Mouse (Mus musculus) thymus, postnatal 36 days (tissue): ENCODE results near the gene Nagk.
"Not testable (repeated sequence)": the region's sequence is repeated elsewhere in the genome, so short reads cannot be mapped to it uniquely, and the experiment has no call there.

Source experiments
- DNase-seq, 2 experiments: peaks; one replicate each; pipeline ENCODE4 v3.0.0; 2022; ENCODE audit warnings: mixed read lengths in 2 of 2

Gene Nagk

DNA sequence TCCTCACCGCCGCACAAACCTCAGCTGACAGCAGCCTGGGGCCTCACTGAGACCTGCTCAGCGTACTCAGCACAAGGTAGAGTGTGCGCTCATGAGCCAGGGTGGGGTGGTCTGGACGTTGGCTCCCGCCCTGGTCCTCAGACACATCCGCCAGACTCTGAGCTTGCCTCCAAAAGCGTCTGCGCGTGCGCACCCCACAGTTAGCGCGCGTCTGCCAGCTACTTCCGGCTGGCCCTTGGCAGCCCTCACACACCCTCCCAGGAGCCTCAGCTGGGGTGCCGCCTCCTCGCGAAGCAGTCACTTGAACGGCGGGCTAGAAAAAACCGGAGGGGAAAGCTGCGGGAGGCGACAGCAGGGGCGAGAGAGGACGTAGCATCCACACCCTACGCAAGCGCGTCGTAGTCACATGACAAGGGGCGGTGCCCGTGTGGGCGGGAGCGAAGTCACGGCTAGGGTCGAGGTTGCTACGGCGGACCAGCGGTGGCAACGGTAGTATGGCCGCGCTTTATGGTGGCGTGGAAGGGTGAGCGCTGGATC lies at the start of gene Nagk:
TSS of gene Nagk (plus strand) at position 223 of the 537 bp plus-strand sequence.
- peak; percentile 94 to 97 for DNase-seq

DNA sequence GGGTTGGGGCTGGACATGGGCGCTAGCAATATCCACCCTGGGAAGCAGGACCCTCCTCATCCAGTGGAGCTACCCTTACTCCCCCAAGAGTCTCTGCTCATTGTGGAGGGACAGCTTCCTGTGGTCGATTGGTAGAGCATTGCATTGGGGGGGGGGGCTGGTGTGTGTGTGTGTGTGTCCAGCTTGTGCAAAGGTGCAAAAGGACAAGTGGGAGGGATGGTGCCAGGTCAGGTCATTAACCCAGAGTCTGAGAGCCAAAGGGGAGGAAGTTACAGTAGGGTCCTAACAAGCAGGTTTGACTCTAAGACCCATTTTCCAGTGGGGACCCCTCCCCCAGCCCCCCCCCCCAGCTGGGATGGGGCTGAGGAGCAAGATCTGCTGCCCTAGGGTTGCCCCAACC lies 49.3 kb upstream of the Nagk start:
- DNase-seq: no peak

DNA sequence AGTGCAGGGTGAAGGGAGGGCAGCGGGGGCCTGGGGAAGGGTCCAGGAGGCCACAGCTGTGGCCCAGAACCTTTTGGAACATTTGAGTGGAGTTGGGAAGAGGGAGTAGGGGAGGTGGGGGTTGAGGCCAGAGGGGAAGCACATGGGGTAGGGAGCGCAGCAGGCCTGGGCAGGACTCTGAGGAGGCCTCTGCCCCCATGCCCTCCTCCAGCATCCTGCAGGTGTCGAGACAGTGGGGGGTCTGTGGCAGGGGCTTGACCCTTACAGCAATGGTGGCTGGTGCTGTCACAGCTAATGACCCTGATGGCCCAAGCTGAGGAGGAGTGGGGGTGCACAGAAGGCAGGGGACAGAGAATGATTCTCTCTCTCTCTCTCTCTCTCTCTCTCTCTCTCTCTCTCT lies 45.5 kb upstream of the Nagk start:
- no peak for DNase-seq

DNA sequence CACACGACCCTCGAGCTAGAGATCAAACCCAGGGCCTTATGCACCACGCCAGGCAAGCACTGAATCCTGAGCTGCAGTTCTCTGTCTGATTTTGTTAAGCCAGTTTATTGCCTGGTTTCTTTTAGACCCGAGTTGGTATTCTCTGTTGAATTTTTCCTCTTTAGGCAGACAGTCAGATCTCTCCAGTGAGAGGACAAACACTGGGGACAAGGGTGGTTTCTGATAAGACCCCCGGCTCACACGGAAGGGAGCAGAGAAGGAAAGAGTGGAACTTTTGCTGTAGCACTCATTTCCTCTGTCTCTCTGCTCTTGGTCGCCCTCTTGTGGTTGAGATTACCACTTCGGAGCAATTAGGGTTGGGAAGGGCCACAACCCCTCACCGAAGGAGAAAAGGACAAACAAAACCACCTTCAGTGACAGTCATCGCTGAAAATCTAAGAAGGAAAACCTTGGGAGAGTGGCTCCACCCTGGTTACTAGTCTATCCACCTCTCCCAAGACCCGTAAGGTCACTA lies 44.6 kb upstream of the Nagk start:
- peak; percentile 46 to 60 for DNase-seq

DNA sequence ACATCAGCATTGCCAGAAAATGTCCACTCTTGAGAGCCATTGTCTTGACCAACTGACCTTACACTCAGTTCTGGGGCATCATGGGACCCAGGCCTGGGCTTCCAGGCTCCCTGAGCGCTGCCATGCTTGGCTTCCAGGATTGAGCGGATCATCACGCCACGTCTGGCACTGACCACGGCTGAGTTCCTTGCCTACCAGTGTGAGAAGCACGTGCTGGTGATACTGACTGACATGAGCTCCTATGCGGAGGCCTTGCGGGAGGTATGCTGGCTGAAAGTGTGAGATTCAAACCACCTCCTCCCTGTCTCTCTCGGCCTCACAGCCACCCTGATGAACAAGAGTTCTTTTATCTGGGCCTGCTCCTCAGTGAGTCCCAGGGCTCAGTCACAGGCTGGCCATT lies 38.7 kb upstream of the Nagk start:
- DNase-seq: no peak

DNA sequence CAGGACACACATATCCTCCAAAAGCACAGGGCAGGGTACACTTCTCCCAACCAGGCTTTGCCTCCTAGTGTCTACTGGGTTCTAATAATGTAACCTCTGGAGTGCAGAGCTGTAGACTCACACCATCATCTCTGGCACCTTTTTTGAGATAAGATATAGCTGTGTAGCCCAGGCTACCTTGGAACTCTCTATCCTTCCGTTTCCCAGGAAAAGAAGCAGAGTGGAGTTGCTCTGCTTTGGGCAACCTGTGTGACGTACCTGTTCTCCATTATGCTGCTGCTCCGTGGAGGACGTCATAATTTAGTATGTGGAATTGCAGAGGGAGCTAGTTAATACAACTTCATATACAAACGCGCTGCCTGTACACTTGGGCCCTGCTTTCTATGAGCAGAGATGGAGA lies 32.4 kb upstream of the Nagk start, which contains the start of gene Ankrd53:
TSS of gene Ankrd53 (plus strand) at position 301 of the 400 bp plus-strand sequence.
- DNase-seq: no peak

DNA sequence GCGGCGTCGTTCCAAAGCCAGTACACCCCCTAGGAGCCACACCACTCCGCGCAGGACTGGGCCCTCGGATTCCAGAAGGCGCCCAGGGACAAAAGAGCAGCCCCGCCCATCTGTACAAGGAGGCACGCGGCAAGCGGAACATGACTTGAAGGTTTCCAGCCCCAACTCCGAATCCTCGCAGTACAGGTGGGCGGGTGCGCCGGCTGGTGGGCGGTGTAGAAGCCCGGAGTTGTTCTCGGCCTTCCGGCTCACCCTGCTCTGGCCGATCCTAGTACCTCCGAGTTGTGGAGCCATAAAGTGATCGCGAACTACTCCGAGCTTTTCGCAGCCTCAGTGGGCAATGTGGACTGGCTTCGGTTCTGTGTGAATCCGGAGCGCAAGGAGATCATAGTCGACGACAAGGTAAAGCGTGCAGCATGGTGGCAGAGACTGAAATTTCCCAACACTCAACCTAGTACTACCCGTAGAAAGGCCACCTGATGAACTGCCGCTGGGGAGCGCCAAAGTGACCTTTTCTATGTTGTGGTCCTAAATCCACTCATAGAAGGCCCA lies 31.8 kb upstream of the Nagk start:
- DNase-seq: peak; percentile 33 to 54

DNA sequence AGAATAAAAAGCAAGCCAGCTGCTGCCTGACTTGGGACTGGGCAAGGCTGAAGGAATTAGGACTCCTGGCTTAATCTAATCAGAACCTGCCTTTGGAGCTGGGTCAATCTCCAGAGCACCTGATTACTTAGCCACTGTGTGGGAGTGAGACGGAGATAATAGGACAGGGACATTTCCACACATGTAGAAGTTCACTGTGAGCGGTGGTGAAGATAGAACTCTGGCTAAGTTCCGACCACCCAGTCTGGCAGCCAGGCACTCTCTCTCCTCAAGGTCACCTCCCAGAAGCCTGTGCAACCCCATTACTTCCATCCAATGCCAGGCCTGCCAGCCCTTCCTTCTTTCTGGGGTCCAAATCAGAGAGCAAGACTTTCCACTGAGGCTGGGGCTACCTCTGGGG lies 27.8 kb upstream of the Nagk start:
- DNase-seq: no peak

DNA sequence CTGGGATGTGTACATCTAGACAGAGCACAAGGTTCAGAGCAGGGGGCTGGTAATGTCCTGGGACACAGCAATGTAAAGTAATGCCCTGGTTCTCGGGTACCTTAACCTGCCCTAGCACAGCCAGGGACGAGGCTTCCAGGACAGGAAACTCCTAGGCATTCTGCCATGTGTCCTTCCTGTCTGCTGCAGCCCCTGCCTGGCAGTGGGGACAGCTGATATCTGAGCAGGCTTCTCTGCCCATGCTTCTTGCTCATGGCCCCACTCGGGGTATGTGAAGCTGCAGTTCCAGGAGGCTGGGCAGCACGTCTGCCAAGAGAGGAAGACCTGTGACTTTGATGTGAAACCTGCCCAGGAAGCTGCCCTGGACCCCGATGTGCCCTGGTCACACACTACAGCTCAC lies 26.3 kb upstream of the Nagk start:
- DNase-seq: no peak

DNA sequence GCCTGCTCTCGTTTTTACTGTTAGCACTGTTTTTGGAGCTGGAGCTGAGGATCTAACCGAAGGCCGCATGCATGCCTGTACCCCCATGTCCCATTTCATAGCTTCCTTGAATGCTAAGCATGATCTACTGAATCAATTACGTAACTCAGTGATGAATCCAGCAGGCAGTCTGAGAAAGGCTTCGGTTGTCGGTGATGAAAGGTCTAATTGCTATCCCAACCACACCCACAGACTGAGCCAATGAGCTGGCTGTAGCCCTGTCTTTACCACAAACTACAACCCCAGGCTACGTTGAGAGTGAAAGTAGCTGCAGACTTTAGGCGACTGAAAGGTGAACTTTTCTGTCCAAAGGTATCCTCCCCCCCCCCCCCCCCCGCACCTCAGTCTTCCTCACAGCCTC lies 20.7 kb upstream of the Nagk start:
- DNase-seq: no peak

DNA sequence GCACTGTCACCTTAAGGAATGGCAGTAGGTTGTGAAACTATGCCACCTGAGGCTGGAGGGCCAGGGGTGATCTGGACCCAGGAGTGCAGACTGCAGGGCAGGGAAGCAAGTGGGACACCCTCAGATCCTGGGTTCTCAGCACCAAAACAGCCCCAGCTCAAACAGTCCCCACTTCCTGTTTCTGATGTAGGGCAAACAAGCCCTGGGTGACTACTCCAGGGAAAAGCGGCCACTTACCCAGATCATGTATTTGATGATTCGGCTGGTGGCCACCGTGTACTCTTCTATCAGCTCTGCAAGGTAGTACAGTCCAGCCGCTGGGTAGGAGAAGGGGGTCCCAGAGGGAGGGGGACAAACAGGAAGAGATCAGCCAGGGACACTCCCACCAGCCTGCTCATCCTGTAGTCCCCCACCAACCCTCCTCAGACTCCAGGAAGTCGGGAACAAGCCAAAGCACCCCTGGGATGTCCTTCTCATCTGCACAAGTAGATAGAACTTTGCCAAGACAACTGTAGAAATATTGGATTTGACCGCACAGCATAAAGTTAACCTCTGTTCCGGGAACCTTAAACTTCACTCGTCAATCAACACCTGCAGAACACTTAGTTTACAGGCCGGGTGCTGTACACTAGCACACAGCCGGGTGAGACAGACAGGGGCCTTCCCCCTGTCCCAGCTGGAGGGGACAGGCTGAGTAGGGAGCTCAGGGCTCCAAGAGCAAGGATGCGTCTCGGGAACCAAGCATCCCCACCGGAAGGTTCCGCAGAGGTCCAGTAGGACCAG lies 19.8 kb upstream of the Nagk start:
- DNase-seq: peak; percentile 49 to 52

DNA sequence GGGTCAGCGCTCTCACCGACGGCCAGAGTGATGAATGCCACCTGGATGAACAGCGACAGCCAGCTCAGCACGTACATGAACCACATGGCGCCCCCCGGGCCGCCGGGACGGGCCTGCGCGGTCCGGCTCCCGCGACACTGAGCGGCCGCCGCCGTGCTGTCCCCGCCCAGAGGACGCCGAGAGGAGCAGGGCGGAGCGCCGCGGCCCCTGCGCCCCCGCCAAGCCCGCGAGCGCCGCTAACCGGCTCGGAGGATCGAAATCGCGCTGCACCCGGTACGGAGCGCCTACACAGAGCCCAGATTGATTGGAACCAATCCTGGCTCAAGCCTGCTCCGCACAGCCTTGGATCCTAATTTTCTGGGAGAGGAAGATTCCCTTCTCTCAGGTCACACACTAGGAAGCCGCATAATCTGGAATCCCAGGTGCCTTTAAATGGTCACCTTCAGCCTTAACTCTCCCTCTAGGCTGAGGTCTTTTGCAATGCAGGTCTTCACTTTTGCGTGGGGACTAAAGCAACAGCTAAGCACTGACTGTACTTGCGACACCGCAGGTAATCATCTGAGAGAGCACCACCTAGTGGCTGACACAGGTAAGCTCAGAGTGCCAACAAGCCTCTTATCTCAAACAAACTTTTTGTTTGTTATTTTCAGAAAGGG lies 19.0 kb upstream of the Nagk start, which contains the start of gene Tex261:
TSS of gene Tex261 (minus strand) at position 176 of the 656 bp plus-strand sequence.
- peak; percentile 89 for DNase-seq

DNA sequence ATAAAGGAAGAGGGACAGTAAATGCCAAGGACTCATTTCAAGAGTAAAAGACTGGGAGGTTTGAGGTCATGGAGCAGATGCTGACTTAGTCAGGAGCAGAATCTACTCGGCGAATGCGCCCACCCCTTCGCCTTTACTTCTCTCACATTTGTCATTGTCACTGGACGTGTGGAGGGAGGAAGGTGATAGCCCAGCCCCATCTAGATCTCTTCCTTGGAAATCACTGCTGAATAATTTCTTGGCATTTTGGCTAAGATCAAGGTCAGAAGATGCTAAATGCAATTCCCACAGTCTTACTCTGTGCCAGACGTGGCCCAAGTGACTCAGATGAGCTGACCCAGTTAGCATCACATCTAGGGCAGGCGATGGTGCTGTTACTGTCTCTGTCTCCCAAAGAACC lies 16.5 kb upstream of the Nagk start:
- no peak for DNase-seq

DNA sequence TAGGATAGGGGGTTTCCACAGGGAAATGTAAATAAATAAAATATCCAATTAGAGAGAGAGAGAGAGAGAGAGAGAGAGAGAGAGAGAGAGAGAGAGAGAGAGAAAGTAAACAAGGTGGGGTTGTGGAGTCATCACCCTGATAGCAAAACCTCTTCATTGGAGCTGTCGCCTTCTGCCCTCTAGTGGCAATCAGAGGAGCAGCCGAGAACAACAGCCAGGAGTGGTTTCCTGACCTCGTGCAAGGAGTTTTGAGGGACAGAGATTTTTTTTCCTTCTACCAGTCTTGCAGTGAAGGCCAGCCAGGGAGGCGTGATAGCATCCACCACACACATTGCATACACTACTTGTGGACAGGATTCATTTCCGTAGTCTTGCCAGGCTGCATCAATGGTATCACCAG lies 15.8 kb upstream of the Nagk start:
- peak; percentile 48 to 59 for DNase-seq

DNA sequence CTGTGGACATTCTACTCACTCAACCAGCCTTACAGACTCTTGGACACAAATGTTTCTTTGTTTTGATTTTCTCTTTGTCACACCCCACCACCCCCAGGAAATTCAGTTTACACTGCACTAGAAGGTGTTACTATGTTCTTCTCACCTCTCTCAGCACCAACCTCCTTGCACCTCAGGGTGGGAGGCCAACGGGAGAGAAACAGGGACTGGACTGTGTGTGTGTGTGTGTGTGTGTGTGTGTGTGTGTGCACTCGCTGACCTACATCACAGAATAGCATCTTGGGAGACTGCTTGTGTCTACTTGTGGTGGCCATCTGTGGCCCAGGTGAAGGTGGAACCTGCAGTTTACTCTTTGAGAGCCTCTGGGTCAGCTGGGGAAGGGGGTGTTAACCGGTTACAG lies 8.4 kb upstream of the Nagk start:
- DNase-seq: no peak

DNA sequence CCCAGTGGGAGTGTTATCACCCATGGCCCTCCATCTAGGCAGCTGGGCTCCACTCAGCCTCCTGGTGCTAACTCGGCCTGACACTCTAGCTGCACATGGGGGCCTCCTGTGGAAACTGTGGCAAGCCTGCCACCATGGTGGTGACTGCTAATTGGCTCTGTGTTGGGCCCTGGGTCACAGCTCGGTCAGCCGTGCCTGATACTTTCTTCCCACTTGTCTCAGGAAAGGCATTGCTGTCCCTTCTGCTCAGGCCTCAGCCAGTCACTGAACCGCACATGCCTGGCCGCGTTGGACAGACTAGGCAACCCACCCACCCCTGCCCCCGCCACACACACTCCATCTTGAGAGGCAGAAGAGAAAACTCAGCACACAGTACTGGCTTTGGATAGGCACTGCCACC lies 6.2 kb upstream of the Nagk start:
- DNase-seq: no peak

DNA sequence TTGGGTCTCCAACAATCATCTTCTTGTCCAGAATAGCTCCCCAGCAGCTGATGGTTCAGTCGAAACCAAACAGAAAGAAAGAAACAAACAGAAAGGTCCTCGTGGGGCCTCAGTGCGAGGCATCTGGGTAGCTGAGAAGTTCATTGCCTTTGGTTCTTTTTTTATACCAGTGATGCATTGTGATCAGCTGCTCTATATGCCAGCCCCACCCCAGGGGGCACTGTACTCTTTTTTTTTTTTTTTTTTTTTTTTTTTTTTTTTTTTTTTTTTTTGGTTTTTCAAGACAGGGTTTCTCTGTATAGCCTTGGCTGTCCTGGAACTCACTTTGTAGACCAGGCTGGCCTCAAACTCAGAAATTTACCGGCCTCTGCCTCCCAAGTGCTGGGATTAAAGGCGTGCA lies 4.2 kb upstream of the Nagk start:
- DNase-seq: not testable (repeated sequence)

DNA sequence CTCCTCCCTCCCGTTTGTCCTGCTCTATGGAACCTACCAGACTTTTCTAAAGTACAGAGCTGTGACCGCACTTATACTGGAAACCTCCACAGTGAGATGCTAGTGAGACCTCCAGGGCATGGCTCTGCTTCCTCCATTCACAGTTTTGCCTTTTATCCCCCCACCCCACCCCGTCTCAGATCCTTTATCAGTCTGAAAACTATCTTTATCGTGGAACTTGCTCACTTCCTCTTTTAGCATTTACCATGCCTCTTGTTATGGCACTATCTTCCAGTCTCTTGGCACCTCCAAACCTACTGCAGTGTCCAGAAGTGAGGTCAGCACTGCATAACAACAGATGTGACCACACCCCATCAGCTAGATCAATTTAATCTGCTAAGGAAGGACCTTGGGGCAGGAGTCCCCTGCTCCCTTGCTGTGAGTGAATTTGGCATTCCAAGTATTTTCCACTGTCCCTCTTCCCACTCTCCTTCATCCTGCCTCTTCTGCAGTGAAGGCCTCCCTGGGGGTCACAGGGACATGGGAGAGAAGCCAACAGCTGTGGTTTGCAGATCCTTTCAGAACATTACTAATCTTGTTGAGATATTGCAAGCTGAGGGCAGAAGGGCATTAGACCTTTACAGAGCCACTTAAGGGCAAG lies 3.4 kb upstream of the Nagk start:
- no peak for DNase-seq

DNA sequence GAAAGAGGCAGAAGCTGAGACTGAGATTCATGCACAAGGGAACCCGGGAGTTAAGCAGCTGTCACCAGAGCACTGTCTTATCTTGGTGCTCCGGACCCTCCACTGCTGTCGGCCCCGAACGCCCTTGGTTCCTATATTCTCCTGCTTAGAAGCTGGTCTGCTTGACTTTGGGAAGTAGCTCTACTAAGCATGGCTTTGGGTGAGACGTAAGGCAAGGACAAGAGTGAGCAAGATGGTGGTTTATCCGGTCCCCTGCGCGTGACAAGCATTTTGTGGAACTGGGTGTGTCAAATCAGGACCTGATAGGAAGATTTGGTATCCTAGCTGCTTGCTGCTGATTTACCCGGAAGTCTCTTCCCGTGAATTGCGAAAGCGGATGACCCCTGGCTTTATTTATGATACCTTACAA lies 714 bp downstream of the Nagk start:
- no peak for DNase-seq

DNA sequence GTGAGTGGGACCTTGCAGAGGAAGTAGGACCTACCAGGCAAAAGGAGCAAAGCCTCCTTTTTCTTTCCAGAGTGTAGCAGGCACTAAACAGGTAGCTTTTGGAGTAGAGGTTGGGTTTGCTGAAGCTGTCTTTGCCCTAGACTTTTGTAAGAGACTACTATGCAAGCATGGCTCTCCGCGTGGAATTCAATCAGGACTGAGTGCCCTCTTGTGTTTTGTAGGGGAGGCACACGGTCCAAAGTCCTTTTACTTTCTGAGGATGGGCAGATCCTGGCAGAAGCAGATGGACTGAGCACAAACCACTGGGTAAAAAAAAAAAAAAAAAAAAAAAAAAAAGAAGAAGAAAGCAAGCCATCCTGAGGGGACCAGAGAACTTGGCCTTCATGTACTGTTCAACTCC lies 1.9 kb downstream of the Nagk start:
- DNase-seq: no peak

DNA sequence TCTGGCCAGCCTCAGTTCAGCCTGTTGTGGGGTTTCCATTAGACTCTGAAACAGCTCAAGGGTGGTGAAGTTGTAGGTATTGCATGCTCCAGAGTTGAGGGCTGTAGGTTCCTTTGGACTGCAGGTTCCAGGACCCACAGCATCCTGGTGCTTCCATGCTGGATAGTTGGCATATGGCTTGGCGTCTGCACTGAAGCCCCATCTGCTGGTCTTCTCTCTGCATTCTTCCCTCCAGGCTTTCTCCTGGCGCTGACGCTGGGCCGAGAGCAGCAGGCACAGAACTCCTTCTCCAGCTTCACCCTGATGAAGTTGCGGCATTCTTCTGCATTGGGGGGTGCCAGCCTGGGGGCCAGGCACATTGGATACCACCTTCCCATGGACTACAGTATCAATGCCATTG lies 7.3 kb downstream of the Nagk start:
- no peak for DNase-seq

DNA sequence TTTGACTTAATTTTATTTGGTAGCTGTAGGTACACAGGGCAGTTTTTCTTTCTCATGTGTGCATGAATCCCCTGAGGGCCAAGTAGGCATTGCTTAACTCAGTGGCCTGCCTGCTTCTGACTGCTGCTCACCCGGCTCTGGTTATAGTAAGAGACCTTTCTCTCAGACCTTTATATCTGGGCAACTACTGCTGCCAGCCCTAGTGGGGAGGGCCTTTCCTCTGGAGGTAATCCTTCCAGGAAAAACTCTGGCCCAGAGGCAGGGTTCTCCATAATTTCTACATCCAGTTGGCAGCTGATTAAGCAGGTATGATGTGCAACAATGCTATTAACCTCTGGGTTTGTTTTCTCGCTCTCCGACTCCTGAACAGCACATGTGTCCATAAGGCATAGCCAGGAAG lies 8.1 kb downstream of the Nagk start:
- no peak for DNase-seq

DNA sequence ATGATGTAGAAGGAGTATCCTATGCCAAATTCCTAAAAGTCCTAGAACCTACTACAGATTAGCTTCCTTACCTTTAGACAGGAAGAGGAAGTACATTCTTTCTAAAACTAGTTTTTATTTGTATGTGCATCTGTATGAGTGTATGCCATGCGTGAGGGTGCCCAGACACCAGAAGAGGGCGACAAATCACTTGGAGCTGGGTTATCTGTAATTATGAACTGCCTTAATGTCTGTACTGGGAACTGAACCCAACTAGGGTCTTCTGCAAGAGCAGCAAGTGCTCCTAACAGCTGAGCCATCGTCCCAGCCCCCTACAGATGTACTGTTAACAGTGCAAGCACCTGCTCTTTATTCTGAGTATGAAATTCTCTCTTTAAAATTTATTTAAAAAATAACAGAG lies 21.0 kb downstream of the Nagk start:
- no peak for DNase-seq
